Mouse (Mus musculus): ENCODE data around the gene Gid4.

Gene Gid4

DNA sequence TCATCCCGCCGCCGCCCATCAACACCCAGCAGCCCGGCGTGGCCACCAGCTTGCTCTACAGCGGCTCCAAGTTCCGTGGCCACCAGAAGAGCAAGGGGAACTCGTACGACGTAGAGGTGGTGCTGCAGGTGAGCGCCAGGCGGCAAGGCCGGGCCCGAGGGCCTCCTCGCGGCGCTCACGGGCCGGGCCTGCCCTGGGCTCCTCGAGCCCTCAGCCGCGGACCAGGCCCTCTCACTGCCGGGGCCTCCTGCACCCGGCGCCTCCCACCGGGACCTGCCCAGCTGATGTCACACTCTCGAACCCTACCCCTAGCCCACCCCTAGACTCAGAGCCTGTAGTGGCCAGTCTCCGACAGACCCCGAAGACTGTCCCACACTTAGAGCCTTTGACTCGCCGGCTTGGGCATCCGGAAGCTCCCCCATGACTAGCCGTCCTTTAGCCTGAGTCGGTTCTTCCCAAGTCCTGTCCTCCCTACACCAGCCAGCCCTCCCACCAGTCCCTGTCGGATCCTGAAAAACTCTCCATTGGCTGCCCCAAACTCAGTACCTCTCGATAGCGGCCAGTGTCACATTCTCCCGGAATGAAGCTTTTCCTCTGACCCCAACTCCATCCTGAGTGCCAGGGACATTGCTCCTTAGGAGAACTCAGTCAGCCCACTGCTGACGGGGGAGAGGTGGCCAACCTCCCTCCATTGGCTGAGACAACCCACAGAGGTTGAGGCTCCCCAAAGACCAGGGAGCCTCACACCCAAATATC is 950 bp downstream of the Gid4 start, which contains the start of gene Atpaf2:
Gene Atpaf2 (minus strand): TSS at position 741 of the 756 bp plus-strand sequence.
- H3K4me3 ChIP-seq (replicated peaks; ENCODE audit: low read length), result peak within 1 kb of the TSS; percentile 96
- no peaks in the 10 kb centered on the region for H3K9me3 ChIP-seq (ENCODE audit: low read length)
- no peaks in the 10 kb centered on the region for H3K27me3 ChIP-seq (ENCODE audit: insufficient read depth, low read length)
- peaks cover 60% of the 10 kb centered on the region for H3K4me1 ChIP-seq (replicated peaks; ENCODE audit: low read depth, low read length)
- TF ChIP-seq CTCF (conservative IDR thresholded peaks at IDR 0.05; ENCODE audit: low read length) (no peak), NANOG (IDR thresholded peaks at IDR 0.05; ENCODE audit: borderline replicate concordance, low read length) (no peak), POU5F1 (IDR thresholded peaks at IDR 0.05; ENCODE audit: borderline replicate concordance, low read length) (no peak)
- peaks cover 38% of the 10 kb centered on the region for H3K36me3 ChIP-seq (ENCODE audit: insufficient read depth, low read length)

DNA sequence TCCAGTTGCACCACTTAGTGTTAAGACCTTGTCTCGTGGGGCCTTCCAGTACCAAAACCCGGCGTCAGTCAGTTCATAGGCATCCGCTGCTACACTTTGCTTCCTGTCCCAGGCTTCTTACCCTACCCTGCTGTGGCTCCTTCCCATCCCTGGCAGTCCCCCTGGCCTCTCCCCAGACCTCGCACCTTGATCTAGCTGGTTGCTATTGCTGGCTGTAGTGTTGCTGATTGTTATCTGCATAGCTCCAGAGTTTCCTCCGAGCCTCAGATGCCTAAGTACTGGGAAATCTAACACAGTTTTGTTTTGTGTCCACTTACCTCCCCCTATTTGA is 1.5 kb downstream of the Gid4 start:
- peak overlapping the region; percentile 96 for H3K4me3 ChIP-seq (replicated peaks; ENCODE audit: low read length)
- H3K27me3 ChIP-seq (ENCODE audit: insufficient read depth, low read length), result no peaks in the 10 kb centered on the region
- no peaks in the 10 kb centered on the region for H3K9me3 ChIP-seq (ENCODE audit: low read length)
- no peak for TF ChIP-seq POU5F1 (IDR thresholded peaks at IDR 0.05; ENCODE audit: borderline replicate concordance, low read length)
- TF ChIP-seq CTCF (conservative IDR thresholded peaks at IDR 0.05; ENCODE audit: low read length), result no peak
- TF ChIP-seq NANOG (IDR thresholded peaks at IDR 0.05; ENCODE audit: borderline replicate concordance, low read length), result no peak
- H3K4me1 ChIP-seq (replicated peaks; ENCODE audit: low read depth, low read length), result peaks cover 66% of the 10 kb centered on the region
- H3K36me3 ChIP-seq (ENCODE audit: insufficient read depth, low read length), result peaks cover 38% of the 10 kb centered on the region

DNA sequence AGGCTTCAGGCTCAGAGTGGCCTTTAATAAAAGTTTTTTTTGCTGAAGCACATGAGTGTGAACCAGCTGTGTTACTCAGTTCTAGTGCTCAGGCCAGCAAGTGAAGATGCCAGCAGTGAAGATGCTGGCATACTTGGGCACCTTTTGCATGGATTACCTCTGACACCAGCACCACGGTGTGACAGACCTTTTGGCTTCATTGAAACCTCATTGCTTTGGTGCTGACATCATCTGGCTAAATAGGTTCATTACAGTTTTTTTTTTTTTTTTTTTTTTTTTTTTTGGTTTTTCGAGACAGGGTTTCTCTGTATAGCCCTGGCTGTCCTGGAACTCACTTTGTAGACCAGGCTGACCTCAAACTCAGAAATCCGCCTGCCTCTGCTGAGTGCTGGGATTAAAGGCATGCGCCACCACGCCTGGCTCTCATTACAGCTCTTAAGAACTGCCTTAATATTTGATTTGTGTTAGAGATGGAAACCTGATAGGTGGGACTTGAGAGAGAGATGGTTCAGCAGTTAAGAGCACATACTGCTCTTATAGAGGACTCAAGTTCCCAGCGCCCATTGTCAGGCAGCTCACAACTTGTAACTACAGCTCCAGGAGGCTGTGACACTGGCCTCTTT is 5.2 kb downstream of the Gid4 start:
- TF ChIP-seq NANOG (IDR thresholded peaks at IDR 0.05; ENCODE audit: borderline replicate concordance, low read length) (no peak), POU5F1 (IDR thresholded peaks at IDR 0.05; ENCODE audit: borderline replicate concordance, low read length) (no peak), CTCF (conservative IDR thresholded peaks at IDR 0.05; ENCODE audit: low read length) (no peak)
- Histone ChIP-seq H3K4me3 (replicated peaks; ENCODE audit: low read length) (no peak overlapping the region; the same call in 1 of the 2 replicates), H3K27me3 (ENCODE audit: insufficient read depth, low read length) (no peaks in the 10 kb centered on the region), H3K9me3 (ENCODE audit: low read length) (no peaks in the 10 kb centered on the region), H3K4me1 (replicated peaks; ENCODE audit: low read depth, low read length) (peaks cover 48% of the 10 kb centered on the region), H3K36me3 (ENCODE audit: insufficient read depth, low read length) (peaks cover 51% of the 10 kb centered on the region)

DNA sequence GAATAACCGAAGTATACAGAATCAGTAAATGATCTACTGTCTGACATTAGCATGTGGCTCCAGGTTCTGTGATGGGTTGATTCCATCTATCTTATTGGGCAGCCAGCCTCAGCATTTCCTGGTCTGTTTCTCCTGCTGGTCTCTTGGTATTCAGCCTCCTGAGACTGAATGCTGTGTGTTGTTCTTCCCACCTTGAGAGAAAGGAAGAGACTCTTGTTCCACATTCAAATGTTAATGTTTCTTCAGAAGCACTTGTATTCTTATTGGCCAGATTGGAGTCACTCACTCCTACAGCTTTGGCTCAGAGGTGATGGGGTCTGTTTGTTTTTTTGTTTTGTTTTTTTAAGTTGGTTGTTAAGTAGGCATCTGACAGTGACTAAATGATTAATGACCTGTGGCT is 6.1 kb downstream of the Gid4 start:
- TF ChIP-seq POU5F1 (IDR thresholded peaks at IDR 0.05; ENCODE audit: borderline replicate concordance, low read length) (no peak), CTCF (conservative IDR thresholded peaks at IDR 0.05; ENCODE audit: low read length) (no peak), NANOG (IDR thresholded peaks at IDR 0.05; ENCODE audit: borderline replicate concordance, low read length) (peak; percentile 38; the same call in 1 of the 2 replicates)
- Histone ChIP-seq H3K9me3 (ENCODE audit: low read length) (no peaks in the 10 kb centered on the region), H3K27me3 (ENCODE audit: insufficient read depth, low read length) (no peaks in the 10 kb centered on the region), H3K36me3 (ENCODE audit: insufficient read depth, low read length) (peaks cover 59% of the 10 kb centered on the region), H3K4me1 (replicated peaks; ENCODE audit: low read depth, low read length) (peaks cover 47% of the 10 kb centered on the region), H3K4me3 (replicated peaks; ENCODE audit: low read length) (no peak overlapping the region)

DNA sequence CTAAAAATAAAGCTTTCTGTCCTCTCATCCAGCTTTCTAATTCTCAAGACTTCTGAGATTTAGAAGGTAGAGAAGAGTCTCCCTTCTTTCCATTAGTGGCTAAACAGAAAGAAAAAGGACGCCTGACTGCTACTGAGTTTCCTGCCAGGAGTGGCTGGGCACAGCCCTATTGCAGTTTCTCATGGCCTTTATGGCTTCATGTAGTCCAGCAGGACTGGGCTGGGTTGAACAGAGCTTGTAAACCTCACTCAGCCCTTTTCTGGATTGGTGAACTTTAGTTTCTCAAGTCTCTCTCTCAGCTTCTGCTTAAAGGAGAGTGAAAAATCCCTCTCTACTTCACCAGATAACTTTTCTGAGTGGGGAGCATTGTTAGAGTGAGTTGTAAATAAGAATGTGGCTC is 9.5 kb downstream of the Gid4 start:
- H3K27me3 ChIP-seq (ENCODE audit: insufficient read depth, low read length), result no peaks in the 10 kb centered on the region
- H3K4me3 ChIP-seq (replicated peaks; ENCODE audit: low read length), result no peak overlapping the region
- TF ChIP-seq NANOG (IDR thresholded peaks at IDR 0.05; ENCODE audit: borderline replicate concordance, low read length) (no peak), POU5F1 (IDR thresholded peaks at IDR 0.05; ENCODE audit: borderline replicate concordance, low read length) (no peak), CTCF (conservative IDR thresholded peaks at IDR 0.05; ENCODE audit: low read length) (no peak)
- peaks cover 62% of the 10 kb centered on the region for H3K36me3 ChIP-seq (ENCODE audit: insufficient read depth, low read length)
- H3K9me3 ChIP-seq (ENCODE audit: low read length), result no peaks in the 10 kb centered on the region
- H3K4me1 ChIP-seq (replicated peaks; ENCODE audit: low read depth, low read length), result peaks cover 27% of the 10 kb centered on the region

DNA sequence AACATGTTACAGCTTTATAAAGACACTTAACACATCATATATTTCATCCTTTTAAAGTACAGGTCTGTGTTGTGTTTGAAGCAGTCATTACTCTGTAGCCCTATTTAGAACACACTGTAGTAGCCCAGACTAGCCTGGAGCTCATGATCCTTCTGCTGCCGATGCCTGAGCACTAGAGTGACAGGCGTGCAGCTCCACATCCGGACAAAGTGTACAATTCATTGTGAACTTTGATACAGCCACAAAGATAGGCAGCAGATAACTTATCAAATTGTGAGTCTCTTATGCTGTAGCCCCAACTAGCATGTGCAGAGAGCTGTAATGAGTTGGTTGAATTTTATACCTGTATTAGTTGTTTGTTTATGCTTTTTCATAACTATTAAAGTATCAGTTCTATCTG is 10.7 kb downstream of the Gid4 start:
- TF ChIP-seq NANOG (IDR thresholded peaks at IDR 0.05; ENCODE audit: borderline replicate concordance, low read length) (no peak), CTCF (conservative IDR thresholded peaks at IDR 0.05; ENCODE audit: low read length) (no peak), POU5F1 (IDR thresholded peaks at IDR 0.05; ENCODE audit: borderline replicate concordance, low read length) (no peak)
- H3K9me3 ChIP-seq (ENCODE audit: low read length), result no peaks in the 10 kb centered on the region
- H3K4me1 ChIP-seq (replicated peaks; ENCODE audit: low read depth, low read length), result peaks cover 17% of the 10 kb centered on the region
- peaks cover 69% of the 10 kb centered on the region for H3K36me3 ChIP-seq (ENCODE audit: insufficient read depth, low read length)
- no peak overlapping the region for H3K4me3 ChIP-seq (replicated peaks; ENCODE audit: low read length)
- no peaks in the 10 kb centered on the region for H3K27me3 ChIP-seq (ENCODE audit: insufficient read depth, low read length)

DNA sequence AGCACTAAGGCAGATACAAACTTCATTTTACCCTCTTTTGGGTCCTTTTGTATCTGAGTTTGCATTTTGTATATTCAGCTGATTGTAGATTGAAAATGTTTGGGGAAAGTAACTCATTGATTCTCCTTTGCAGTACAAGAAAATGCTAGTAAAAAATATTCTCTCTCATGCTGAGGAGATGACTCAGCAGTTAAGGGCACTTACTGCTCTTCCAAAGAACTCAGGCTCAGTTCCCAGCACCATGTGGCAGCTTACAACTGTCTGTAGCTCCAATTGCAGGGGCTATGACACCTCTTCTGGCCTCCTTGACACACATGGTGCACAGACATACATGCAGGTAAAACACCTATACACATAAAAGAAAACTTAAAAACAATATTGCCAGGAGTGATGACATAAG is 16.6 kb downstream of the Gid4 start:
- Histone ChIP-seq H3K36me3 (ENCODE audit: insufficient read depth, low read length) (peaks cover 83% of the 10 kb centered on the region), H3K4me3 (replicated peaks; ENCODE audit: low read length) (no peak overlapping the region), H3K27me3 (ENCODE audit: insufficient read depth, low read length) (no peaks in the 10 kb centered on the region), H3K4me1 (replicated peaks; ENCODE audit: low read depth, low read length) (peaks cover 48% of the 10 kb centered on the region), H3K9me3 (ENCODE audit: low read length) (no peaks in the 10 kb centered on the region)
- TF ChIP-seq POU5F1 (IDR thresholded peaks at IDR 0.05; ENCODE audit: borderline replicate concordance, low read length) (no peak), CTCF (conservative IDR thresholded peaks at IDR 0.05; ENCODE audit: low read length) (no peak), NANOG (IDR thresholded peaks at IDR 0.05; ENCODE audit: borderline replicate concordance, low read length) (no peak)

DNA sequence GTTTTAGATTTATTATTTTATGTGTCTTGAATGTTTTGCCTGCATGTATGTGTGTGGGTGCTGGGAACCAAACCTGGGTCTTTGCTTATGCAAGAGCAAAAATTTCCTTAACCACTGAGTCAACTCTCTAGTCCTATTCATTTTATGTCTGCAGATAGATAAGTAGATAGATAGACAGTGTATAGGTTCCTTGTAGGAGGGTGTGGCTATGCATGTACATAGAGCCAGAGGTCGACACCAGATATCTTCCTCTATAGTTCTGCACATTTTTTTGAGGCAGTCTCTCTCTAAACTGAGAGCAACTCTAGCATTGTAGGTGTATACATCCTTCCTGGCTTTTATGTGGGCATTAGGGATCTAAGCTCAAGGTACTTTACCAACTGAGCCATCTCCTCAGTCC is 18.2 kb downstream of the Gid4 start:
- Histone ChIP-seq H3K36me3 (ENCODE audit: insufficient read depth, low read length) (peaks cover 79% of the 10 kb centered on the region), H3K4me3 (replicated peaks; ENCODE audit: low read length) (no peak overlapping the region), H3K4me1 (replicated peaks; ENCODE audit: low read depth, low read length) (peaks cover 60% of the 10 kb centered on the region), H3K27me3 (ENCODE audit: insufficient read depth, low read length) (no peaks in the 10 kb centered on the region), H3K9me3 (ENCODE audit: low read length) (no peaks in the 10 kb centered on the region)
- TF ChIP-seq NANOG (IDR thresholded peaks at IDR 0.05; ENCODE audit: borderline replicate concordance, low read length), result no peak
- TF ChIP-seq CTCF (conservative IDR thresholded peaks at IDR 0.05; ENCODE audit: low read length), result no peak
- no peak for TF ChIP-seq POU5F1 (IDR thresholded peaks at IDR 0.05; ENCODE audit: borderline replicate concordance, low read length)
